Mouse (Mus musculus) B cell, adult 67 days (primary cell): ENCODE data around the gene Cd69. TPM values are rescaled to one million over a fixed set of nuclear protein-coding genes. Genes with fewer than 3 reads are reported as not detected.

Experiments
- total RNA-seq, 2 experiments: library from RNA; stranded (reverse); gene quantifications; 4 replicates each; pipeline ENCODE4 v1.2.4; 2023

The Cd69 gene
- 100 to 1,000 TPM; 338 to 562 TPM for total RNA-seq

DNA sequence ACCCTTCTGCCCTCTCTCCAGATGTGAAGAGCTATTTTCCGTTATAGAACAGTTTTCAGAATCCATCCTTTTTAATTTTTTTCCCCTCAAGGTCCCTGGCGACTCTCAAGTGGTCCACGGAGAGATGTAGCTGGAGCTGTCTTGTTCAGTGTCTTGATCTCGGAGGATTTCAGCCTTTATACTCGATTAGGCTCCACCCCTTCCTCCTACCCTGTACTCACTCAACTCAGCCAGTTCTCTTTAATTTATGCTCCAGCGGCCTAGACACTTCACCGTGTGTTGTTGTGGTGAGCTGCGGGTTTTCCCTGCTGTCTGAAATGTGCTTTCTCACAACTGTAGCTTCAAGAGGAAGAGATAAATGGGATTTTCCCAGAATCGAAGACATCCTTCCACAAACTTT, at the start of gene Cd69:
Gene Cd69, minus strand, starts transcription at position 217 of the 400 bp plus-strand sequence.

Other genes starting within 250 kb of the Cd69 start
- gene Klrb1f, start 229.5 kb downstream of the Cd69 start, total RNA-seq: 10 to 100 TPM in 1 of 2 experiments, 1 to 10 TPM in 1; 7.0 to 11.2 TPM
- not detected for gene Clec2e, start 174.5 kb downstream of the Cd69 start, total RNA-seq
- gene Clec2d, start 94.8 kb downstream of the Cd69 start, total RNA-seq: 100 to 1,000 TPM; 179 to 184 TPM
- not detected for gene 4922502D21Rik, start 56.4 kb upstream of the Cd69 start, total RNA-seq
- gene Clec12a, start 67.3 kb upstream of the Cd69 start, total RNA-seq: 1 to 10 TPM; 5.2 to 9.4 TPM
- not detected for gene Clec12b, start 110.4 kb upstream of the Cd69 start, total RNA-seq
- 1 to 10 TPM in 1 of 2 experiments, not detected in 1; 1.5 TPM for gene Clec1b, start 121.9 kb upstream of the Cd69 start, total RNA-seq
- under 1 TPM in 1 of 2 experiments, not detected in 1; 0.35 TPM for gene Clec9a, start 133.4 kb upstream of the Cd69 start, total RNA-seq
- not detected for gene Clec1a, start 176.6 kb upstream of the Cd69 start, total RNA-seq
- gene Olr1, start 231.7 kb upstream of the Cd69 start, total RNA-seq: not detected
- not detected for gene Tmem52b, start 237.1 kb upstream of the Cd69 start, total RNA-seq